In genomic region chr6:149010766-149011301, GRCm38 (mm10) we compare ENCODE assay signal across 8 mouse cellular contexts.
DNase-seq lines count a peak whose midpoint lies in the region; ATAC-seq and TF ChIP-seq lines count a peak whose summit lies in the region.

No protein-coding gene starts in this region.

- H3K4me3 ChIP-seq in intestine, postnatal 0 days (ENCODE audit: low read depth, low read length): no peak overlapping the region

- ATAC-seq in intestine, postnatal 0 days: no peak

- no peak overlapping the region for H3K4me2 ChIP-seq in intestine, postnatal 0 days (replicated peaks; ENCODE audit: low read depth)

- no peaks in the 10 kb centered on the region for H3K4me1 ChIP-seq in intestine, postnatal 0 days (replicated peaks; ENCODE audit: control insufficient read depth, insufficient read depth, low read length)

- intact Hi-C loops in gastrocnemius, postnatal 36 days (cut with DNase I): loop anchor here (2.0 kb wide), 1 partner anchor 108 kb away; no protein-coding TSS in a partner anchor

- no peak overlapping the region for H3K27ac ChIP-seq in intestine, postnatal 0 days (ENCODE audit: low read depth, low read length)

- TF ChIP-seq CTCF in intestine, postnatal 0 days (IDR thresholded peaks at IDR 0.05; ENCODE audit: low read depth): peak; percentile 75

- no peak overlapping the region for H3K9ac ChIP-seq in intestine, postnatal 0 days (ENCODE audit: low read depth, low read length)

- H3K36me3 ChIP-seq in intestine, postnatal 0 days (ENCODE audit: control insufficient read depth, insufficient read depth): peaks cover 36% of the 10 kb centered on the region

- DNase-seq in cerebellum, adult 8-10 months: peak; percentile 7
- DNase-seq in cerebellum, postnatal 36 days: no peak
- DNase-seq in layer of hippocampus, adult 9-11 months: peak; percentile 8
- DNase-seq in layer of hippocampus, postnatal 10 days (ENCODE audit: low spot score in 2 of 2): no peak
- DNase-seq in R1 (ENCODE audit: low read depth, low spot score): peak; percentile 81
- DNase-seq in yolk sac, embryonic 10.5 days (ENCODE audit: low spot score): peak; percentile 27
- no peak for DNase-seq in gastrocnemius, postnatal 36 days

- no peaks in the 10 kb centered on the region for H3K9me3 ChIP-seq in intestine, postnatal 0 days (ENCODE audit: control insufficient read depth)

- H3K27me3 ChIP-seq in intestine, postnatal 0 days (replicated peaks; ENCODE audit: control insufficient read depth, insufficient read depth, low read length): no peaks in the 10 kb centered on the region

Comparison
In these comparisons a context has a peak if more than half of its experiments do, and no peak if none do; other contexts are left out.
1. DNase-seq: peak in cerebellum, adult 8-10 months (single experiment), layer of hippocampus, adult 9-11 months (single experiment), R1 (single experiment) and yolk sac, embryonic 10.5 days (single experiment); none in cerebellum, postnatal 36 days (0 of 2), layer of hippocampus, postnatal 10 days (0 of 2) and gastrocnemius, postnatal 36 days (0 of 2).